Mouse (Mus musculus) E14TG2a.4 (cell line): ENCODE measurements around the gene Corin.

Source experiments
- CTCF ChIP-seq: conservative IDR thresholded peaks from 2 replicates; pipeline ENCODE4 v1.5.1; 2014; ENCODE audit warnings: low read length
- NANOG ChIP-seq: IDR thresholded peaks from 2 replicates; pipeline ENCODE4 v1.6.1; 2014; ENCODE audit warnings: borderline replicate concordance, low read length, mixed read lengths
- POU5F1 ChIP-seq: IDR thresholded peaks from 2 replicates; pipeline ENCODE4 v1.6.1; 2014; ENCODE audit warnings: low read length, borderline replicate concordance

GRCm38 (mm10) chr5:72266955-72267535 lies 237.2 kb downstream of the Corin start:
- TF ChIP-seq CTCF, result no peak
- no peak for TF ChIP-seq NANOG
- no peak for TF ChIP-seq POU5F1
